Mouse (Mus musculus) neural tube, embryonic 12.5 days (tissue): ENCODE measurements around the gene Aurka. TPM values are rescaled to one million over a fixed set of nuclear protein-coding genes. Genes with fewer than 3 reads are reported as not detected.

Source experiments
- ATAC-seq: fragments of 200-750 bp; cut with Nextera tagmentation; 2 replicates; pipeline ENCODE4 v1.8.0; 2017; ENCODE audit warnings: low read depth, mild to moderate bottlenecking, moderate TSS enrichment, moderate library complexity; ENCODE audit not compliant: low FRiP score
- H3K27ac ChIP-seq: fragments of 300-500 bp; sonication (generic); 2 replicates; pipeline ENCODE4 v1.5.1; 2016
- H3K27me3 ChIP-seq: fragments of 300-500 bp; sonication (generic); replicated peaks from 2 replicates; pipeline ENCODE4 v1.6.1; 2016; ENCODE audit warnings: mild to moderate bottlenecking
- H3K36me3 ChIP-seq: fragments of 300-500 bp; sonication (generic); 2 replicates; pipeline ENCODE4 v1.6.1; 2016; ENCODE audit warnings: mild to moderate bottlenecking
- H3K4me1 ChIP-seq: fragments of 300-500 bp; sonication (generic); 2 replicates; pipeline ENCODE4 v1.6.1; 2016
- H3K4me2 ChIP-seq: fragments of 300-500 bp; sonication (generic); replicated peaks from 2 replicates; pipeline ENCODE4 v1.6.1; 2016; ENCODE audit warnings: mild to moderate bottlenecking
- H3K4me3 ChIP-seq: fragments of 300-500 bp; sonication (generic); 2 replicates; pipeline ENCODE4 v1.5.1; 2016
- H3K9ac ChIP-seq: fragments of 300-500 bp; sonication (generic); 2 replicates; pipeline ENCODE4 v1.6.1; 2016; ENCODE audit warnings: mild to moderate bottlenecking
- H3K9me3 ChIP-seq: fragments of 300-500 bp; sonication (generic); 2 replicates; pipeline ENCODE4 v1.6.1; 2016; ENCODE audit warnings: mild to moderate bottlenecking
- WGBS: fragments of 180-500 bp; shearing (Covaris S2); methylation state at CpG from one replicate; pipeline ENCODE4 v1.1.7; 2016; 5-methylcytosine and 5-hydroxymethylcytosine counted together
- polyA plus RNA-seq: library from polyadenylated mRNA; unstranded; fragments of >200 nt; fragmentation: Nextera tagmentation; extraction: Ambion mirVana; gene quantifications from 2 replicates; pipeline ENCODE4 v1.2.1, GENCODE M21; 2016

The Aurka gene
- polyA plus RNA-seq, 1 experiment from 2014 or later: 87.3 TPM

DNA sequence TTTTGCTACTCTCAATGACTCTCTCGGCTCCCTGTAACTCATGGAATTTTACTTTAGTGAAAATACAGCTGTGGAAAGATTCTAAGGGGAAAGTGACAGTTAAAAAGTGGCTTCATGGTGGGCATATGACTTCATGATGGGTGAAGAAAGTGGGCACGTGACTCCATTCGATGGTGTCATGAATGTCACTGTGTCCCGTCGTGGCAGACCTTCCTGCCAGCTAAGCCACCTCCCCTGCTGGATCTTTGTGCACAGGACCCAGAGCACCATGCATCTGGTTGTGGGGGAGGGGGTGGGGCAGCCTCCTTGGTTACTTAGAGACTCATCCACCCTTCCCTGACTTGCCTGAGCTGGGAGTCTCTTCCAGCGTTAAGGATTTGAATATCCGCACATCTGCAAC, 33.9 kb upstream of the Aurka start:
- no peak for ATAC-seq
- Histone ChIP-seq H3K4me2 (no peak overlapping the region), H3K27me3 (no peaks in the 10 kb centered on the region), H3K4me1 (no peaks in the 10 kb centered on the region), H3K4me3 (no peak overlapping the region), H3K9me3 (no peaks in the 10 kb centered on the region), H3K9ac (no peak overlapping the region), H3K36me3 (no peaks in the 10 kb centered on the region), H3K27ac (no peak overlapping the region)
- 60% methylated on average over 7 of the region's 7 CpGs for WGBS

DNA sequence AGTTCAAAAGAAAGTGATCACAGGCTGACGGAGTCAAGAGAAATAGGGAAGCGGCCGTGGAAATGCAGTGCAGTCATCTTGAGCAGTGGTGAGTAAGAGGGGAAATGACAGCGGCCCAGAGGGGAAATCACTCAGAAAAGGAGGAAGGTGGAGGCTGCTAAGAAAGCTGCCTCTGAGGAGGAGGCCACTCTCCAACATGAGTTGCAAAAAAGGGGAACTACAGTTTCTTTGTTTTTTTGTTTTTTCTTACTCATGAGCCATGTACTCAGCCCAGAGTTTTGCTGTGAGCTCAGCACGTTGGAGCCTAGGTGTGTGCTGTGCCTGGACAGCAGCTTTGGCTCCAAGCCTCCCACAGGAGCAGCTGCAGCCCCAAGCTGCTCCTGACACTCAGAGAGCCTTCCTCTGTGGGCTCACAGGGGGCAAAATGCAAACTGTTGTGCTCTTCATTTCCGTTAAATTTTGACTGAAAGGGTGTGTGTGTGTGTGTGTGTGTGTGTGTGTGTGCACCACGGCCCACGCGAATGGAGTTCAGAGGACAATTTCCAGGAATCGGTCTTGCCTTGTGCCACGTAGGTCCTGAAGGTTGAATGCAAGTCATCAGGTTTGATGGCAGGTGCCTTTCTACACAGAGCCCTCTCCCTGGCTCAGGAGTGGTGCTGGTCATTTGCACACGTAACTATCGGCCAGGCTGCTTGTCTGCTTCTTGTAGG, 30.9 kb upstream of the Aurka start:
- WGBS: 72% methylated on average over 13 of the region's 13 CpGs
- no peak for ATAC-seq
- no peak overlapping the region for H3K4me3 ChIP-seq
- no peaks in the 10 kb centered on the region for H3K9me3 ChIP-seq
- H3K27me3 ChIP-seq: no peaks in the 10 kb centered on the region
- H3K27ac ChIP-seq: no peak overlapping the region
- H3K4me2 ChIP-seq: no peak overlapping the region
- H3K9ac ChIP-seq: no peak overlapping the region
- H3K36me3 ChIP-seq: no peaks in the 10 kb centered on the region
- no peaks in the 10 kb centered on the region for H3K4me1 ChIP-seq

GRCm38 (mm10) chr2:172399901-172400300, 29.6 kb upstream of the Aurka start:
- H3K4me3 ChIP-seq: no peak overlapping the region
- H3K27me3 ChIP-seq: no peaks in the 10 kb centered on the region
- ATAC-seq: 0 out of 2 replicates have a peak, but pooled peaks have one; percentile 17
- no peak overlapping the region for H3K27ac ChIP-seq
- no peaks in the 10 kb centered on the region for H3K9me3 ChIP-seq
- 35% methylated on average over 9 of the region's 9 CpGs for WGBS
- H3K9ac ChIP-seq: no peak overlapping the region
- H3K36me3 ChIP-seq: no peaks in the 10 kb centered on the region
- peaks cover 6% of the 10 kb centered on the region; the same call in 1 of the 2 replicates for H3K4me1 ChIP-seq
- H3K4me2 ChIP-seq: no peak overlapping the region

DNA sequence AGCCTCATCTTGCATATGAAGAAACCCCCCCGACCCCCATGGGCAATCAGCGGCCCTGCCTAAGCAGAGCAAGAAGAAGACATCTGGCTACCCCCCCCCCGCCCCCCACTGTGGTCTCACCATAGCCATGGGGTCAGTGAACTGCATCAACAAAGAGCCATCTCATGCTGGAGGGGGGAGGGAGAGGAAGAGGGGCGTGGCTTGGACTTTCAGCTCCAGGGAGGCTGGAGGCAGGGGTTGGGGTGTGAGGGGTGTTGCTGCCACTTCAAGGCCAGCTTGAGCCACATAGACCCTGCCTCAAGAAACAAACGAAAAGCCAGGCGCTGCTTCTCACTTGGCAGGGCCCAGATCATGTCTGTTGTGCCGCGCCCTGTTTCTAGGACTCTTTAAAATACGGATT, 25.6 kb upstream of the Aurka start:
- Histone ChIP-seq H3K4me2 (0 out of 2 replicates have a peak overlapping the region, but pooled peaks have one; percentile 9), H3K27ac (no peak overlapping the region), H3K4me3 (no peak overlapping the region), H3K4me1 (peaks cover 6% of the 10 kb centered on the region; the same call in 1 of the 2 replicates), H3K36me3 (no peaks in the 10 kb centered on the region), H3K9me3 (no peaks in the 10 kb centered on the region), H3K27me3 (no peaks in the 10 kb centered on the region), H3K9ac (no peak overlapping the region)
- no peak for ATAC-seq
- WGBS: 40% methylated on average over 9 of the region's 9 CpGs

DNA sequence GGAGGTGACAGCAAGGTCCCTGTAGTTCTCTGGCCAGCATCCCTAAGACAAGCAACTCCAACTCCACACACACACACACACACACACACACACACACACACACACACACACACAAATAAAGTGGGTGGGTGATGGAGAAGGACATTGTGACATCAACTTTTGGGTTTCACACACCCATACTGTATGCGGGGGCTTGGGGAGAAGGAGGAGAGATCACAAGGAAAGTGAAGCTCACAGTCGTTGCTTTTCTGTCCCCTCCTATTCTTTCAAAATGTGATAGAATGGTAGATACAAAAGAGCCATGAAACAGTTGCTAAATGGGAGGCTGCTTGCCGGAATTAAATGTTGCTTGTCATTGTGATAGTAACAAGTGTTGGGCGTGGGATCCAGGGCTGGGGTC, 24.3 kb upstream of the Aurka start:
- Histone ChIP-seq H3K27ac (no peak overlapping the region), H3K27me3 (no peaks in the 10 kb centered on the region), H3K9ac (no peak overlapping the region), H3K4me3 (no peak overlapping the region), H3K4me1 (peaks cover 6% of the 10 kb centered on the region; the same call in 1 of the 2 replicates), H3K9me3 (no peaks in the 10 kb centered on the region), H3K36me3 (no peaks in the 10 kb centered on the region), H3K4me2 (no peak overlapping the region)
- no peak for ATAC-seq
- 64% methylated on average over 4 of the region's 4 CpGs for WGBS

DNA sequence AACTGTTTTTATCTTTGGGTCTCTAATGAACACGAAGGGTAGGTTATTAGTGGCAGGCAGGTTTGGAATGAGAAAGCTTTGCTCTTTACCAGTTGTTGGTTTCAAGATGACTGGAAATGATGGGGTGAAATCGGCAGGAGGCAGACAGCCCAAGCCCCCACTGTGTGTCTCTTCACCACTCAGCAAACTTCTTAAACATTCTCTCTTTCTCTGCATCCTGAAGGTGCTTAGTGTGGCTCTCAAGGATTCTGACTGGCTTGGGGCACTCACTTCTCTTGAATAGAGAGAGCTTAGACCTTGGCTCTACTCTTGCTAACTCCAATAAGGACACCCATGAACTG, 23.7 kb upstream of the Aurka start:
- no peaks in the 10 kb centered on the region for H3K36me3 ChIP-seq
- H3K4me3 ChIP-seq: no peak overlapping the region
- 72% methylated on average over 2 of the region's 2 CpGs for WGBS
- no peak for ATAC-seq
- no peaks in the 10 kb centered on the region for H3K9me3 ChIP-seq
- H3K27ac ChIP-seq: no peak overlapping the region
- H3K4me1 ChIP-seq: peaks cover 6% of the 10 kb centered on the region; the same call in 1 of the 2 replicates
- no peak overlapping the region for H3K9ac ChIP-seq
- no peak overlapping the region for H3K4me2 ChIP-seq
- no peaks in the 10 kb centered on the region for H3K27me3 ChIP-seq

DNA sequence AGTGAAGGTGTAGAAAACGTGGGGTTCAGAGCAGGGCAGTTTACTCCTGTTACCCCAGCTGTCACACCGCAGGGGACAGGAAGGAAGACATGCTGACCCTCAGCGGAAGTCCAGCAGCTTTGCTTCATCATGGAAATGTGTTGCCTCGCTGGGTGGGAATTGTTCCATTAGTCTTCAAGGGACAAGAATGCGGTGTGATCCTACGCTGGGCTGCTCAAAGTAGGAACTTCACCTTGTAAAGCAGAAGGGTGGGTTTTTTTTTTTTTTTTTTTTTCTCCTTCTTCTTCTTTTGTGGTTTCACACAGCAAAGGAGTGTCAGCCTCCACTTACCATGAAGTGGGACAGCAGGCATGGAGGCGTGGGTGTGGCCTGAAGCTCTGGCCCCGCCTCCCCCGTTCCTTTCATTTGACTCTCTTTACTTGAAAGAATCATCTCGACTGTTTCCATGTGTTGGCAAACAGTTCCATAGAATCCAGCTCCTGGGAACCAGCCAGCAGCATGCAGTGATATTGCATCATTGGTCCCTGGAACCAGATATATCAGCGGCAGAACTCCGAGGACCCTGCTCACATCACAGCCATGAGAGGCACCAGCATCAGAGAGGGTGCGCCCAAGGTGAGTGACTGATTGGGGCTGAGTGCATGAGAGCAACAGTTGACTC, 23.2 kb upstream of the Aurka start, which contains the start of gene Cass4:
Gene Cass4, plus strand, starts transcription at position 404 of the 661 bp plus-strand sequence.
- Histone ChIP-seq H3K27ac (no peak within 1 kb of the TSS), H3K27me3 (no peaks in the 10 kb centered on the region), H3K9ac (no peak within 1 kb of the TSS), H3K4me3 (no peak within 1 kb of the TSS), H3K36me3 (no peaks in the 10 kb centered on the region), H3K4me1 (peaks cover 6% of the 10 kb centered on the region; the same call in 1 of the 2 replicates), H3K9me3 (no peaks in the 10 kb centered on the region), H3K4me2 (no peak within 1 kb of the TSS)
- WGBS: 41% methylated on average over 13 of the region's 13 CpGs
- ATAC-seq: no peak

DNA sequence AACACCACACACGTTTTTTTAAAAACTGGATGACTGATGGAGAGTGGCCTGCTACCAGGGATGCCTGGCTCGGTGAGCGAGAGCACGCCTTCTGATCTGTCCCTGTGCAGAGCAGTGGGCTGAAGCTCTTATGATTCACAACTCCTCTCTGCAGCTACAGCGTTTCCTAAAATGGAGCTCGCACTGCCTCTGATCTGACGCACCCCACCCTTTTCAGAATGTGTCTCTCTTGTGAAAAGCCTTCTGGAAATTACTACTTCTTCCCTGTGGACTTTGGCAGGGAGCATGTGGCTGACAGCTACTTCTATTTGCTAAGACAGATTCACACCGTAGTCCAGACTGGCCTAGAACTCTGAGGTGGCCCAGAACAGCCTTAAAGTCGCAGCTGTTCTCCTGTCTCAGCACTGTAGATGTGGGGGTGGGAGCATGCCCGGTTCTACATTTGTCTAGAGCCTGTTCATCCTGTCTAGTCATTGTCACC, 21.7 kb upstream of the Aurka start:
- Histone ChIP-seq H3K27ac (no peak overlapping the region), H3K4me3 (no peak overlapping the region), H3K4me1 (peaks cover 6% of the 10 kb centered on the region; the same call in 1 of the 2 replicates), H3K27me3 (no peaks in the 10 kb centered on the region), H3K9ac (no peak overlapping the region), H3K36me3 (no peaks in the 10 kb centered on the region), H3K9me3 (no peaks in the 10 kb centered on the region), H3K4me2 (no peak overlapping the region)
- WGBS: 71% methylated on average over 10 of the region's 10 CpGs
- no peak for ATAC-seq

DNA sequence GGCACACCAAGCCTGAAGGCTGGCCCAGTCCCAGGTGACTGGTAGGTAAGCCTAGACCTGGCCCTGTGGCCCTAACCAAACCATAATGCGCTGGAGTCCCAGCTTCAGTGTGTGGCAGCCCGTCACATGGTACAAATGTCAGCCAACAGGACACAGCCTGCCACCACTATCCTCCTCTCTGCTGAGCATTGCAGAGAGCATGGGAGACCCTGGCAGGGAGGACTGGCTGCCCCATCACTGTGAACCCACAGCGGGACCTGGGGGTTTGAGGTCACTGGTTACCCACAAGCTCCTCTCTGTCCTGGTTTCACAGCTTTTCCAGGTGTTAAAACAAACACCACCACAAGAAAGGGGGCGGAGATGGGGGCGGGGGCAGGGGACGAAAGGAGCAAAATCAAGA, 20.0 kb upstream of the Aurka start:
- ATAC-seq: no peak
- Histone ChIP-seq H3K4me3 (no peak overlapping the region), H3K27me3 (no peaks in the 10 kb centered on the region), H3K9me3 (no peaks in the 10 kb centered on the region), H3K27ac (no peak overlapping the region), H3K4me1 (no peaks in the 10 kb centered on the region), H3K4me2 (no peak overlapping the region), H3K36me3 (no peaks in the 10 kb centered on the region), H3K9ac (no peak overlapping the region)
- WGBS: 41% methylated on average over 6 of the region's 6 CpGs

- Histone ChIP-seq H3K4me1 (no peaks in the 10 kb centered on the region), H3K27ac (no peak overlapping the region), H3K9ac (no peak overlapping the region), H3K9me3 (no peaks in the 10 kb centered on the region), H3K4me2 (no peak overlapping the region), H3K36me3 (peaks cover 25% of the 10 kb centered on the region), H3K4me3 (no peak overlapping the region), H3K27me3 (no peaks in the 10 kb centered on the region)
- 93% methylated on average over 3 of the region's 3 CpGs for WGBS
- no peak for ATAC-seq
Observed at GRCm38 (mm10) chr2:172384715-172385114, 14.4 kb upstream of the Aurka start.

DNA sequence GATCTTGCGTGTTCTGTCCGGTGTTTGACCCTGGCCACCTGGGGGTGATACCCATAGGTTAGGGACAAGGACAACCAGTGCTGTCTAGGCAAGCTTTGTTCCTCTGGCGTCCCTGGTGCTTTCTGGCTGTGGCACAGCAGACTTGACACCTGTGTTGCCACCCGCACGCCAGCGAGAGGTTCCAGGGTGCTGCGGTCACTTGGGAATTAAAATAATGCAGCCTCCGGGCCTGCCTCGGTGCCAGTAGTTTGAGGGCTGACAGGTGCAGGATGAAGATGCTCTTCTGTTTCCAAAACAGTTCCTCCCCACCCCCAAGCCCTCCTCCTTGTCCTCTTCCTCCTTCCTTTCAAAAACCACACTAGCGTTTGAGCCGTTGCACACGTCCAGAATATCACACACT, 11.6 kb upstream of the Aurka start:
- H3K36me3 ChIP-seq: peaks cover 51% of the 10 kb centered on the region
- H3K9ac ChIP-seq: no peak overlapping the region
- H3K4me3 ChIP-seq: no peak overlapping the region
- no peaks in the 10 kb centered on the region for H3K27me3 ChIP-seq
- no peaks in the 10 kb centered on the region for H3K9me3 ChIP-seq
- ATAC-seq: no peak
- no peak overlapping the region for H3K27ac ChIP-seq
- no peak overlapping the region for H3K4me2 ChIP-seq
- H3K4me1 ChIP-seq: no peaks in the 10 kb centered on the region
- 91% methylated on average over 12 of the region's 12 CpGs for WGBS

- ATAC-seq: no peak
Observed at GRCm38 (mm10) chr2:172381341-172381740, 11.0 kb upstream of the Aurka start.

More at GRCm38 (mm10) chr2:172381341-172381740, 11.0 kb upstream of the Aurka start:
- Histone ChIP-seq H3K9me3 (no peaks in the 10 kb centered on the region), H3K36me3 (peaks cover 56% of the 10 kb centered on the region), H3K27me3 (no peaks in the 10 kb centered on the region), H3K27ac (no peak overlapping the region), H3K4me2 (no peak overlapping the region), H3K4me1 (no peaks in the 10 kb centered on the region), H3K9ac (no peak overlapping the region), H3K4me3 (no peak overlapping the region)
- 97% methylated on average over 11 of the region's 11 CpGs for WGBS
